Mouse (Mus musculus) neural tube, embryonic 13.5 days (tissue): Measurements from ENCODE around the gene Ttc7b. TPM values are rescaled to one million over a fixed set of nuclear protein-coding genes. Genes with fewer than 3 reads are reported as not detected.
A peak's percentile ranks its signal among the peaks of the same experiment; 100 is the strongest.

Experiments used
- ATAC-seq: fragments of 200-750 bp; cut with Nextera tagmentation; 2 replicates; pipeline ENCODE4 v1.8.0; 2017; ENCODE audit warnings: low read depth, mild to moderate bottlenecking, moderate TSS enrichment, moderate library complexity
- H3K27ac ChIP-seq: fragments of 300-500 bp; sonication (generic); replicated peaks from 2 replicates; pipeline ENCODE4 v1.5.1; 2015; ENCODE audit warnings: moderate library complexity, mild to moderate bottlenecking, inconsistent platforms
- H3K27me3 ChIP-seq: fragments of 300-500 bp; sonication (generic); 2 replicates; pipeline ENCODE4 v1.6.1; 2015; ENCODE audit warnings: mild to moderate bottlenecking, inconsistent platforms
- H3K36me3 ChIP-seq: fragments of 300-500 bp; sonication (generic); 2 replicates; pipeline ENCODE4 v1.6.1; 2015; ENCODE audit warnings: mild to moderate bottlenecking, inconsistent platforms
- H3K4me1 ChIP-seq: fragments of 300-500 bp; sonication (generic); replicated peaks from 2 replicates; pipeline ENCODE4 v1.6.1; 2015; ENCODE audit warnings: inconsistent platforms
- H3K4me2 ChIP-seq: fragments of 300-500 bp; sonication (generic); 2 replicates; pipeline ENCODE4 v1.6.1; 2015; ENCODE audit warnings: inconsistent platforms, mild to moderate bottlenecking, moderate library complexity
- H3K4me3 ChIP-seq: fragments of 300-500 bp; sonication (generic); 2 replicates; pipeline ENCODE4 v1.5.1; 2015; ENCODE audit warnings: mild to moderate bottlenecking, inconsistent platforms
- H3K9ac ChIP-seq: fragments of 300-500 bp; sonication (generic); 2 replicates; pipeline ENCODE4 v1.6.1; 2015; ENCODE audit warnings: moderate library complexity, mild to moderate bottlenecking, inconsistent platforms
- H3K9me3 ChIP-seq: fragments of 300-500 bp; sonication (generic); 2 replicates; pipeline ENCODE4 v1.6.1; 2016; ENCODE audit warnings: inconsistent platforms
- WGBS: fragments of 180-500 bp; shearing (Covaris S2); methylation state at CpG from one replicate; pipeline ENCODE4 v1.1.7; 2015; 5-methylcytosine and 5-hydroxymethylcytosine counted together
- polyA plus RNA-seq: library from polyadenylated mRNA; unstranded; fragments of >200 nt; fragmentation: Nextera tagmentation; extraction: Ambion mirVana; gene quantifications from 2 replicates; pipeline ENCODE4 v1.2.1, GENCODE M21; 2015

Gene Ttc7b
- polyA plus RNA-seq, 1 experiment from 2014 or later: 7.3 TPM

- 88% methylated on average over 11 of the region's 11 CpGs for WGBS
Measured at GRCm38 (mm10) chr12:100537091-100537490, 16.5 kb upstream of the Ttc7b start.

GRCm38 (mm10) chr12:100535028-100535427 is 14.4 kb upstream of the Ttc7b start:
- Histone ChIP-seq H3K4me1 (peaks cover 10% of the 10 kb centered on the region; the same call in 1 of the 2 replicates), H3K36me3 (no peaks in the 10 kb centered on the region), H3K9ac (no peak overlapping the region), H3K27me3 (no peaks in the 10 kb centered on the region), H3K9me3 (no peaks in the 10 kb centered on the region), H3K27ac (no peak overlapping the region), H3K4me3 (no peak overlapping the region), H3K4me2 (no peak overlapping the region)
- WGBS: 50% methylated on average over 12 of the region's 12 CpGs
- ATAC-seq: no peak

More at GRCm38 (mm10) chr12:100537091-100537490, 16.5 kb upstream of the Ttc7b start:
- no peak overlapping the region for H3K9ac ChIP-seq
- H3K27ac ChIP-seq: no peak overlapping the region
- H3K27me3 ChIP-seq: no peaks in the 10 kb centered on the region
- peaks cover 10% of the 10 kb centered on the region; the same call in 1 of the 2 replicates for H3K4me1 ChIP-seq
- H3K4me3 ChIP-seq: no peak overlapping the region
- no peaks in the 10 kb centered on the region for H3K9me3 ChIP-seq
- no peak for ATAC-seq
- no peak overlapping the region for H3K4me2 ChIP-seq
- no peaks in the 10 kb centered on the region for H3K36me3 ChIP-seq

GRCm38 (mm10) chr12:100534028-100534427 is 13.4 kb upstream of the Ttc7b start:
- peak overlapping the region; percentile 57; the same call in 1 of the 2 replicates for H3K27ac ChIP-seq
- no peak for ATAC-seq
- H3K4me2 ChIP-seq: no peak overlapping the region
- no peaks in the 10 kb centered on the region for H3K36me3 ChIP-seq
- H3K27me3 ChIP-seq: no peaks in the 10 kb centered on the region
- H3K9ac ChIP-seq: no peak overlapping the region
- H3K9me3 ChIP-seq: no peaks in the 10 kb centered on the region
- WGBS: 32% methylated on average over 3 of the region's 3 CpGs
- peaks cover 17% of the 10 kb centered on the region for H3K4me1 ChIP-seq
- no peak overlapping the region for H3K4me3 ChIP-seq

GRCm38 (mm10) chr12:100533209-100533608 is 12.6 kb upstream of the Ttc7b start:
- Histone ChIP-seq H3K4me3 (no peak overlapping the region), H3K4me1 (peaks cover 24% of the 10 kb centered on the region), H3K27ac (no peak overlapping the region), H3K36me3 (no peaks in the 10 kb centered on the region), H3K9ac (no peak overlapping the region), H3K9me3 (no peaks in the 10 kb centered on the region), H3K27me3 (no peaks in the 10 kb centered on the region), H3K4me2 (no peak overlapping the region)
- ATAC-seq: no peak
- WGBS: 76% methylated on average over 4 of the region's 4 CpGs

- H3K9me3 ChIP-seq: no peaks in the 10 kb centered on the region
- no peak overlapping the region for H3K27ac ChIP-seq
- peaks cover 37% of the 10 kb centered on the region for H3K4me1 ChIP-seq
- H3K9ac ChIP-seq: no peak overlapping the region
- H3K4me2 ChIP-seq: no peak overlapping the region
- 83% methylated on average over 1 of the region's 1 CpGs for WGBS
- H3K36me3 ChIP-seq: no peaks in the 10 kb centered on the region
- H3K4me3 ChIP-seq: no peak overlapping the region
- H3K27me3 ChIP-seq: no peaks in the 10 kb centered on the region
- ATAC-seq: no peak
Measured at GRCm38 (mm10) chr12:100531740-100532139, 11.1 kb upstream of the Ttc7b start.

- no peaks in the 10 kb centered on the region for H3K27me3 ChIP-seq
- H3K9me3 ChIP-seq: no peaks in the 10 kb centered on the region
- H3K36me3 ChIP-seq: no peaks in the 10 kb centered on the region
- H3K4me3 ChIP-seq: no peak overlapping the region
- no peak overlapping the region for H3K4me2 ChIP-seq
- H3K27ac ChIP-seq: no peak overlapping the region
- no peak overlapping the region for H3K9ac ChIP-seq
- H3K4me1 ChIP-seq: peaks cover 40% of the 10 kb centered on the region
- no peak for ATAC-seq
- 89% methylated on average over 5 of the region's 5 CpGs for WGBS
Measured at GRCm38 (mm10) chr12:100530871-100531270, 10.2 kb upstream of the Ttc7b start.

GRCm38 (mm10) chr12:100529651-100530050 is 9.0 kb upstream of the Ttc7b start:
- Histone ChIP-seq H3K9ac (no peak overlapping the region), H3K36me3 (no peaks in the 10 kb centered on the region), H3K4me3 (no peak overlapping the region), H3K27ac (0 out of 2 replicates have a peak overlapping the region, but pooled peaks have one; percentile 5), H3K4me1 (peaks cover 38% of the 10 kb centered on the region), H3K4me2 (no peak overlapping the region), H3K9me3 (no peaks in the 10 kb centered on the region), H3K27me3 (no peaks in the 10 kb centered on the region)
- ATAC-seq: no peak
- 70% methylated on average over 5 of the region's 5 CpGs for WGBS

- Histone ChIP-seq H3K9me3 (no peaks in the 10 kb centered on the region), H3K27me3 (no peaks in the 10 kb centered on the region), H3K4me3 (no peak overlapping the region), H3K36me3 (no peaks in the 10 kb centered on the region), H3K27ac (0 out of 2 replicates have a peak overlapping the region, but pooled peaks have one; percentile 9), H3K4me2 (no peak overlapping the region), H3K4me1 (peaks cover 34% of the 10 kb centered on the region), H3K9ac (peak overlapping the region; percentile 31; the same call in 1 of the 2 replicates)
- no peak for ATAC-seq
- WGBS: 12% methylated on average over 8 of the region's 8 CpGs
Measured at GRCm38 (mm10) chr12:100529172-100529571, 8.5 kb upstream of the Ttc7b start.

GRCm38 (mm10) chr12:100528246-100528645 is 7.6 kb upstream of the Ttc7b start:
- 0 out of 2 replicates have a peak overlapping the region, but pooled peaks have one; percentile 25 for H3K27ac ChIP-seq
- peaks cover 30% of the 10 kb centered on the region for H3K4me1 ChIP-seq
- WGBS: 20% methylated on average over 3 of the region's 3 CpGs
- 0 out of 2 replicates have a peak, but pooled peaks have one; percentile 30 for ATAC-seq
- peak overlapping the region; percentile 41; the same call in 1 of the 2 replicates for H3K9ac ChIP-seq
- H3K4me2 ChIP-seq: peak overlapping the region; percentile 55
- no peaks in the 10 kb centered on the region for H3K36me3 ChIP-seq
- H3K27me3 ChIP-seq: no peaks in the 10 kb centered on the region
- H3K4me3 ChIP-seq: peak overlapping the region; percentile 19
- H3K9me3 ChIP-seq: no peaks in the 10 kb centered on the region

- peak overlapping the region; percentile 41; the same call in 1 of the 2 replicates for H3K9ac ChIP-seq
- H3K4me1 ChIP-seq: peaks cover 30% of the 10 kb centered on the region
- peak overlapping the region; percentile 25; the same call in 1 of the 2 replicates for H3K27ac ChIP-seq
- 7% methylated on average over 9 of the region's 9 CpGs for WGBS
- H3K9me3 ChIP-seq: no peaks in the 10 kb centered on the region
- peak overlapping the region; percentile 19 for H3K4me3 ChIP-seq
- H3K4me2 ChIP-seq: peak overlapping the region; percentile 55
- H3K36me3 ChIP-seq: no peaks in the 10 kb centered on the region
- no peaks in the 10 kb centered on the region for H3K27me3 ChIP-seq
- ATAC-seq: peak; percentile 98
Measured at GRCm38 (mm10) chr12:100527753-100528152, 7.1 kb upstream of the Ttc7b start.

- ATAC-seq: peak; percentile 37; the same call in 1 of the 2 replicates
- Histone ChIP-seq H3K4me1 (peaks cover 30% of the 10 kb centered on the region), H3K9ac (no peak overlapping the region), H3K9me3 (no peaks in the 10 kb centered on the region), H3K4me2 (peak overlapping the region; percentile 55), H3K27me3 (no peaks in the 10 kb centered on the region), H3K4me3 (peak overlapping the region; percentile 16), H3K36me3 (no peaks in the 10 kb centered on the region), H3K27ac (peak overlapping the region; percentile 25; the same call in 1 of the 2 replicates)
- 48% methylated on average over 9 of the region's 9 CpGs for WGBS
Measured at GRCm38 (mm10) chr12:100527241-100527640, 6.6 kb upstream of the Ttc7b start.

GRCm38 (mm10) chr12:100525939-100526338 is 5.3 kb upstream of the Ttc7b start:
- no peaks in the 10 kb centered on the region for H3K27me3 ChIP-seq
- H3K27ac ChIP-seq: no peak overlapping the region
- ATAC-seq: no peak
- no peak overlapping the region for H3K9ac ChIP-seq
- H3K4me3 ChIP-seq: no peak overlapping the region
- H3K4me1 ChIP-seq: peaks cover 32% of the 10 kb centered on the region
- no peak overlapping the region for H3K4me2 ChIP-seq
- 61% methylated on average over 1 of the region's 1 CpGs for WGBS
- H3K36me3 ChIP-seq: no peaks in the 10 kb centered on the region
- H3K9me3 ChIP-seq: no peaks in the 10 kb centered on the region
